Mouse (Mus musculus): ENCODE measurements at regions not wholly inside any gene's neighbourhood (a gene's known extent, or its start where the extent isn't known, plus 50 kb on each side); places are given as distances from the start of the nearest gene placed in this dataset.
A peak's percentile ranks its signal among the peaks of the same experiment; 100 is the strongest.

GRCm38 (mm10) chr8:34502606-34503162, 391.1 kb upstream of the Gm10131 start:
- DNase-seq (ENCODE audit: inconsistent age in 2 of 2, low spot score in 1 of 2): no peak

DNA sequence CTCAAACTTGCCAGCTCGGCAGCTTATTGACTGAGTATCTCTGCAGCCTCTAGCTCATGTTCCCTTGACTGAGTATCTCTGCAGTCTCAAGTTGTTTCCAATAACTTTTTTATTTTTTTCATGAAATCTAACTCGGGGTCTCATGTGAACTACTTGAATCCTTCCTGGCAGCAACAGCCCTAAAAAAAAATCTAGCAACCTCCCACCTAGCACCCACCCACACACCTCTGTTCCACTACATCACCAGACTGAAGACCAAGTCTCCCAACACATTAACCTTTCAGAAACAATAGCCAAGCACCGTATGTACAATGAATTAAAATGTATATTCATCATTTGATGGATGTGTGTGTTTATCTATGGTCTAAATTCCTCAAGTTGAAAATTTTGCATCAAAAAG, 387.7 kb upstream of the Gm10131 start:
- DNase-seq (ENCODE audit: inconsistent age in 2 of 2, low spot score in 1 of 2): no peak

- DNase-seq (ENCODE audit: inconsistent age in 2 of 2, low spot score in 1 of 2): no peak
Measured at GRCm38 (mm10) chr8:34496751-34497150, 385.2 kb upstream of the Gm10131 start.

DNA sequence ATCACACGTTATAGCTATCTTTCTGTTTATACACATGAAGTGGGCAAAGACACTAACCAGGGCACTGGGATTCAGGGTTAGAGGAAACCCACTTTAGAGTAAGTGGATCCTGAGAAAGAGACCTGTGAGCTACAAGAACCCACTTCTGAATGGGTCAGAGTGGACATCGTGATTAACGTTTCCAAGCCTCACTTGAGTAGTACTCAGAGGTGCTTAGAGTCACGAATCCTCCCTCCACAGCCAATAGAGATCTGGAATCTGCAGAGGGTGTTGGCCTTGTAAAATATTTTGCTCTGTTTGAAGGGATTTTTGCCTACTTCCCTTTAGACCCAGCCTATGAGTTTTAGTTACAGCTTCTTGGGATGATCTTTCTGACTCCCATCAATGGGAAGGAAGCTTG, 384.4 kb upstream of the Gm10131 start:
- DNase-seq (ENCODE audit: inconsistent age in 2 of 2, low spot score in 1 of 2): no peak

GRCm38 (mm10) chr8:34488746-34489400, 377.3 kb upstream of the Gm10131 start:
- DNase-seq (ENCODE audit: inconsistent age in 2 of 2, low spot score in 1 of 2): no peak

- DNase-seq (ENCODE audit: inconsistent age in 2 of 2, low spot score in 1 of 2): no peak
Measured at GRCm38 (mm10) chr8:34486433-34487096, 375.0 kb upstream of the Gm10131 start.

- DNase-seq (ENCODE audit: inconsistent age in 2 of 2, low spot score in 1 of 2): no peak
Measured at GRCm38 (mm10) chr8:34485905-34486304, 374.4 kb upstream of the Gm10131 start.

DNA sequence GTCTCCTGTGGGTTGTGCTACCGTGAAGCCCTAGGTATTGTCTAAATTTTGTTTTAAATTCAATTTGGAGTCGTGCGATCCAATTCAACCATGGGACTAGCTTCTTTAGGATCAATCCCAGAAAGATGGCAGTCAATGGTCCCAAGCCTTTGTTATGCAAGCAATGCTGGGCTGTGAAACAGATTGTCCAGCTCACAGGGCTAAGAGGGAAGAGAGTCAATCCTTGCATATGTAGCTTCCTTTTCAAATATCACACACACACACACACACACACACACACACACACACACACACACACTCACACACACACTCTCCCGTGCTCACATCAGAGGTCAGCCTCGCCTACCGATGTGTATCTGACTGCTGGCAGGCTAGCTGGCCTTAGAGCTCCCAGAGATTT, 373.8 kb upstream of the Gm10131 start:
- DNase-seq (ENCODE audit: inconsistent age in 2 of 2, low spot score in 1 of 2): no peak

GRCm38 (mm10) chr8:34484551-34485335, 373.2 kb upstream of the Gm10131 start:
- DNase-seq (ENCODE audit: inconsistent age in 2 of 2, low spot score in 1 of 2): peak; percentile 45 to 90

- DNase-seq (ENCODE audit: inconsistent age in 2 of 2, low spot score in 1 of 2): no peak
Measured at GRCm38 (mm10) chr8:34483212-34483611, 371.7 kb upstream of the Gm10131 start.

GRCm38 (mm10) chr8:34482676-34483075, 371.1 kb upstream of the Gm10131 start:
- DNase-seq (ENCODE audit: inconsistent age in 2 of 2, low spot score in 1 of 2): no peak

DNA sequence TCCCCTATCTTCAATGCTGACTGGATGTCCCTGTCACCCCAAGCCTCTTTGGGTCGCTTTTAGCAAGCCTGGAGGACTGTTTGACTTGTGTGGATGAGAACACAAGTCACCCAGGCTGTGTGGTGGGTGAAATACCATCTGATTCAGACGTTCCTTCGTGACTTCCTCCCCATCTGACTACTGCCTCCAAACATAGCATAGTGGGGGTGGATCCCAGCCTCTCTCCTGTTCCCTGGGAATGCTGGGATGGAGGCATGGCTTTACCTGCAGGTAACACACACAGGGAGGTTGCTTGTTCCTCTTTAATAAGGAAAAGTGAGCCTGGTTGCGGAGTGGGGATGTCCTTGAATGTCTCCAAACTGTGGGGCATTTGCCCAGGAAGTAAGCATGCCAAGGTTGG, 369.0 kb upstream of the Gm10131 start:
- no peak for DNase-seq (ENCODE audit: inconsistent age in 2 of 2, low spot score in 1 of 2)

- DNase-seq (ENCODE audit: inconsistent age in 2 of 2, low spot score in 1 of 2): peak; percentile 39 to 80
Measured at GRCm38 (mm10) chr8:34478891-34479290, 367.4 kb upstream of the Gm10131 start.

DNA sequence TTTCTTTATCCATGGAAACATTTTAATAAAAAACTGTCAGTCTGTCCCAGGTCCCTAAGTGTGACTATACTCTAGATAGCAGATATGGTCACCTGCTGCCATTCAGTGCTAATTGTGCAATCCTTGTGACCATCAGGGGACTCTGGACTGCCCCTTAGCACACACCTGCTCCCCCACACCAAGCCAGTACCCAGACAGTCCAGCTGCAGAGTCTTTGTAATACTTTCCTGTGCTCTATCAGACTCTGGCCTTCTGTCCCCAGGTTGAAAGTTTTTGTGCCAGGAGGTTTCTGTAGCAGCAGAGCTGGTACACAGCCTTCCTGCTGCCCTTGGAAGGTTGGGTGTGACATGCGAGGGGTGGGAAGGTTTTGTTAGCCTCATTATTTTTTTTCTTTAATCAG, 366.9 kb upstream of the Gm10131 start:
- DNase-seq (ENCODE audit: inconsistent age in 2 of 2, low spot score in 1 of 2): no peak

DNA sequence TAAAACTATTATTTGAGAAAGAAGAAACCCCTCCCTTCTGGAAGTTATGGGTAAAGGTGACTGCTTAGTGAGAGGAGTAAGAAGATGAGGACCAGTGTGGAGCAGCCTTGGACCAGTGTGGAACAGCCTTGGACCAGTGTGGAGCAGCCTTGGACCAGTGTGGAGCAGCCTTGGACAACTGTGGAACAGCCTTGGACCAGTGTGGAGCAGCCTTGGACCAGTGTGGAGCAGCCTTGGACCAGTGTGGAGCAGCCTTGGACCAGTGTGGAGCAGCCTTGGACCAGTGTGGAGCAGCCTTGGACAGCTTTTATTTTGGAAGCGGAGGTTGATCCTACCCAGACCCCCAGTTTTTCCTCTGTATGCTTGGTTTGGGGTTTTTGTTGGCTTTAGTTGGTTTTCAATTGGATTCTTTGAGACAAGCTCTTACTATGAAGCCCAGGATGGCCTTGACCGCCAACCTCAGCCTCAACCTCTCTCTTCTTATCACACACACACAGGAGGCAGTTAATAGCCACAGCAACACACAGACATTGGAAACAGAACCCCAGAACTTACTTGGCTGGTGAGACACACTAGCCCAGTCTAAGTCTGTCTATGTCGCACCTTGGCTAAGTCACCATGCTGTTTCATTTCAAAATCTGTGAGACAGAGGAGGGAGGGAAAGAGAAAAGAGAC, 364.7 kb upstream of the Gm10131 start:
- DNase-seq (ENCODE audit: inconsistent age in 2 of 2, low spot score in 1 of 2): peak in 1 of 2 experiments; percentile 72

DNA sequence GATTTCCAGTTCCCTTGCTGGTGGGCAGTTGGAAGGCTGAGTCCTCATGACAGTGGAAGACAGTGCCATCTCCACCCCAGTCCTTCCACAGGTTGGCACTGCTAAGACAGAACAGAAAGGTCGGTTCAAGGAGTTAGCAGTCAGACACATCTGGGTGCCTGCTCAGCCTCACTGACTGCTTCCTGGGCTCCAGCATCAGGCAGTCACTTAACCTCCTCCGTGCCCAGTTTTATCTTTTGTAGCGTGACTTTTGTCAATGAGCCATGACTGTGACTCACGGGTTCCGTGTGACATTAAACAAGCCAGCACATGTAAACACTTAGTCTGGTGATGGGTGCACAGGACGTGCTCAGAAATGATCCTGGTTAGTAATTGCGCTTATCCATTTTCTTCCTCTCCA, 363.1 kb upstream of the Gm10131 start:
- DNase-seq (ENCODE audit: inconsistent age in 2 of 2, low spot score in 1 of 2): peak in 1 of 2 experiments; percentile 57

DNA sequence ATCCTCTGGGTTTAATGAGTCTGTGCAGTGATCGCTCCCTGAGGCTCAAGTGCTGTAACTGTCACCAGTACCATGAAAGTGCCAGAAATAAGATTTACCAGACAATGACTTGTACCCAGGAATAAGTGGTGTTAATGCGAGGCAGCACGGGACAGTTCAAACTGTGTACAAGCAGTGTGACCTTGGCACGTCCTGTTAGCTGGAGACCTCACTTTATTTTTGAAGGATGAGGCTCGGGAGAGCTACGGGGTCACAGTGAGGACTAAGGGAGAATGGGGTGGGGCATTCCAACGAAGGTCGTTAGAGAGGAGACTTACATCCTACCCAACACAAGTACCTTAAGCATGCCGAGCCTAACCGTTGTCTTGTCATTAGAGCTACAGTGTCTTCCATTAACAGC, 362.2 kb upstream of the Gm10131 start:
- peak in 1 of 2 experiments; percentile 39 for DNase-seq (ENCODE audit: inconsistent age in 2 of 2, low spot score in 1 of 2)

DNA sequence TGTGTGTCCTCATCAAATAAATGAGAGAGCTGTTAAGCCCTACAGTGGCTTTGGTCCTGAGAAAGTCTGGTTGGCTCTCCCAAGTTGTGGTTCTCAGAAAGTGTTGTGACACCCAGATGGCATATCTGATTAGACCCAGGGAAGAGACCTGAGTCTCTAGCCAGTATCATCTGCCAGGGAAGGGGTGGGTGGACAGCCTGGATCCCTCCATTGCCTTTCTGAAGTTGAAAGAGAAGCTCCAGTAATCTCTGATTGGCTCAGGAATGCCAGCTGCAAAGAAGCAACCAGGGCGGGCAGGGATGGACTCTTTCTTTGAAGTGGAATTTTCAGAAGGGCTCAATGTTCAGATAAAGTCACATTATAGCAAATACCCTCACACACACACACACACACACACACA, 361.8 kb upstream of the Gm10131 start:
- DNase-seq (ENCODE audit: inconsistent age in 2 of 2, low spot score in 1 of 2): no peak

- DNase-seq (ENCODE audit: inconsistent age in 2 of 2, low spot score in 1 of 2): no peak
Measured at GRCm38 (mm10) chr8:34472846-34473245, 361.3 kb upstream of the Gm10131 start.

GRCm38 (mm10) chr8:34472434-34472833, 360.9 kb upstream of the Gm10131 start:
- DNase-seq (ENCODE audit: inconsistent age in 2 of 2, low spot score in 1 of 2): no peak

DNA sequence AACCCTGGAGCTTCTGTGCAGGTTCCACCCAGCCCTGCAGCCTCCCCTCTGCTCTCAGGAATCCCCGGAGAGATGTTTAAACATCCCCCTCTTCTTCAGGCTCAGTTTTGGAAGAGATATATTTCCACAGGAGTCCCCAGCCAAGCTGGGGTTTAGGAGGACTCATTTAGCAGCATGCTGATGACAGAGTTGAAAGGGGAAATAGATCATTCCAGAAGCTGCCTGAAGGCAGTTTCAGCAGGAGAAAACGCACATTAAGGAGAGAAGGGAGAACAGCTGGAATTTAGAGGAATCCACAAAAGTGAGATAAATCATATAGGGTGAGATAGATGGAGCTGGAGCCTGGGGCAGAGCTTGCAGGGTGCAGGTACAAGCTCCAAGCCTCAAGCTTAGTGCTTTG, 357.6 kb upstream of the Gm10131 start:
- DNase-seq (ENCODE audit: inconsistent age in 2 of 2, low spot score in 1 of 2): no peak
